Mouse (Mus musculus): ENCODE measurements around the gene Sdc3.

- TF ChIP-seq CTCF (IDR thresholded peaks at IDR 0.05) = no peak
- TF ChIP-seq EP300 (IDR thresholded peaks at IDR 0.05) = no peak
Observed at GRCm38 (mm10) chr4:130766387-130766786, 25.9 kb upstream of the Sdc3 start.

Data from lung, postnatal 0 days (tissue).